Mouse (Mus musculus) midbrain, embryonic 15.5 days (tissue): ENCODE data around the gene Clcn2. TPM values are rescaled to one million over a fixed set of nuclear protein-coding genes. Genes with fewer than 3 reads are reported as not detected.

ENCODE experiments used
- ATAC-seq: fragments of 200-750 bp; cut with Nextera tagmentation; replicated peaks from 2 replicates; pipeline ENCODE4 v1.8.0; 2017; ENCODE audit warnings: moderate TSS enrichment
- H3K27ac ChIP-seq: fragments of 300-500 bp; sonication (generic); 2 replicates; pipeline ENCODE4 v1.5.1; 2015; ENCODE audit warnings: mild to moderate bottlenecking, inconsistent platforms
- H3K27me3 ChIP-seq: fragments of 300-500 bp; sonication (generic); replicated peaks from 2 replicates; pipeline ENCODE4 v1.6.1; 2015; ENCODE audit warnings: inconsistent platforms
- H3K36me3 ChIP-seq: fragments of 300-500 bp; sonication (generic); replicated peaks from 2 replicates; pipeline ENCODE4 v1.6.1; 2015; ENCODE audit warnings: inconsistent platforms
- H3K4me1 ChIP-seq: fragments of 300-500 bp; sonication (generic); 2 replicates; pipeline ENCODE4 v1.6.1; 2015; ENCODE audit warnings: inconsistent platforms
- H3K4me2 ChIP-seq: fragments of 300-500 bp; sonication (generic); 2 replicates; pipeline ENCODE4 v1.6.1; 2015; ENCODE audit warnings: inconsistent platforms, mild to moderate bottlenecking, moderate library complexity
- H3K4me3 ChIP-seq: fragments of 300-500 bp; sonication (generic); 2 replicates; pipeline ENCODE4 v1.5.1; 2015; ENCODE audit warnings: mild to moderate bottlenecking, inconsistent platforms
- H3K9ac ChIP-seq: fragments of 300-500 bp; sonication (generic); 2 replicates; pipeline ENCODE4 v1.6.1; 2015; ENCODE audit warnings: mild to moderate bottlenecking, inconsistent platforms
- H3K9me3 ChIP-seq: fragments of 300-500 bp; sonication (generic); 2 replicates; pipeline ENCODE4 v1.6.1; 2016; ENCODE audit warnings: inconsistent platforms
- WGBS: fragments of 180-500 bp; shearing (Covaris S2); methylation state at CpG from one replicate; pipeline ENCODE4 v1.1.7; 2015; ENCODE audit warnings: mixed read lengths; 5-methylcytosine and 5-hydroxymethylcytosine counted together
- polyA plus RNA-seq: library from polyadenylated mRNA; unstranded; fragments of >200 nt; fragmentation: Nextera tagmentation; extraction: Ambion mirVana; gene quantifications from 2 replicates; pipeline ENCODE4 v1.2.1, GENCODE M21; 2015

The Clcn2 gene
- polyA plus RNA-seq, 1 experiment from 2014 or later = 33.7 TPM

DNA sequence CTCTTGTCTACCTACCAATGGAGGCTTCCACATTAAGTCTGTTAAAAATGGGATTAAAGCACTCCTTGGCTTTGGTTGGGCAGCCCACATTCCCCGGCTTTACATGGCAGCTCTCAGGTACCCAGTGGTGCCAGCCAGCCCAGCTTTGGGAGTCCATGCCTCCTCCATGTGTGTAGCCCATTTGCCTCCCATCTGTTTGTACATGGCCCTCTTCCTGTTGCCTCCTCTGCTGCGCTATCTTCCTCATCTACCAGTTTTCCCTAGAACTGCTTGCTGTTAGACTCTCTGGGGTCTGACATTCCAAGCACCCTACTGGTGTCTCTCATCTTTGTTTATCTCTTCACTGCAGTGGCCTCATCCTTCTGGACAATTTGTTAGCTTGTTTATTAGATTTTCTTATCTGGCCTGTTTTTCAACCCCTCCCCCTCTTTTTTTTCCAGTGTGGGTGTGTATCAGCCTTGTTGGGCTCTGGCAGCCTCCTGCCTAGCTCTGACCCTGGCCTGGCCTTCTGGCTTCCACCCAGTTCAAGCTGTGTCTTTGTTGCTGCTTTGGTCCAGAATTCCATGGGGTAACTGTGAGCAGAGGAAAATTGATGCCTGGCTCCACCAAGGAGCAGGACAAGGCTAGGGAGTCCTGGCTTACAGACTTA lies 11.0 kb downstream of the Clcn2 start:
- Histone ChIP-seq H3K4me3 (no peak overlapping the region), H3K36me3 (peaks cover 2% of the 10 kb centered on the region; the same call in 1 of the 2 replicates), H3K27ac (no peak overlapping the region), H3K27me3 (no peaks in the 10 kb centered on the region), H3K9ac (no peak overlapping the region), H3K4me2 (no peak overlapping the region), H3K4me1 (peaks cover 15% of the 10 kb centered on the region), H3K9me3 (no peaks in the 10 kb centered on the region)
- 97% methylated on average over 2 of the region's 2 CpGs for WGBS
- no peak for ATAC-seq

- no peak for ATAC-seq
- 73% methylated on average over 3 of the region's 3 CpGs for WGBS
- Histone ChIP-seq H3K27ac (no peak overlapping the region), H3K36me3 (peaks cover 3% of the 10 kb centered on the region; the same call in 1 of the 2 replicates), H3K4me1 (peaks cover 17% of the 10 kb centered on the region), H3K4me2 (no peak overlapping the region), H3K27me3 (no peaks in the 10 kb centered on the region), H3K9me3 (no peaks in the 10 kb centered on the region), H3K4me3 (no peak overlapping the region), H3K9ac (no peak overlapping the region)
Measured at GRCm38 (mm10) chr16:20705786-20706185, 11.8 kb downstream of the Clcn2 start.

DNA sequence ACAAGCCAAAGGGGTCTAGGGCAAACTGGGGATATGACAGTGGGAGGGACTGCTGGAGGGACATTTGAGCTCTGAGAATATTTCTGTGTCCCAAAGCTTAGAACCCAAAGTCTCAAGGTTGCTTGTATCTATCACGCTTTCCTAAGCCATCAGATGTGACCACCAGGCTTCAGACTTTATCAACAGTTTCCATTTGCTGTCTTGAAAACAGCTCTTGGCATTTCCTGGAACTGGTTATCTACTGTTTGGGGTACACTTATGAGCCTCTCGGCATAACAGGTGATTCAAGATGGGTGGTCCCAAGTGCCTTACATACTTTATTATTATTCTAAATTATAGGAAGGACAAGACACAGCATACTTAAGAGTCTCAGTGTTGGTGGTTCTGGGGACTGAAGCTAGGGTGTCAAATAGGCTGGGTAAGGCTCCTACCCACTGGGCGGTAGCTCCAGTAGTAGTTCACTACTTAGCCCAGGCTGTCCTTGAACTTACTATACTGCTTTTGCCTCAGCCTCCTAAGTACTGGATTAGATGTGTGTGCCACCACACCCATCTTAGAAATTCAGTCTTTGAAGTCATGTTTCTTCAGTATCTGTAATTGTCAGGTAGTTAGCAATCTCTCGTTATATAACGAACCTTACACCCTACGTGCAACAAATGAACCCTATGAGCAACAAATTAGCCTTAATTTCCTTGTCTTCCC lies 13.7 kb downstream of the Clcn2 start:
- peaks cover 10% of the 10 kb centered on the region for H3K36me3 ChIP-seq
- 90% methylated on average over 6 of the region's 6 CpGs for WGBS

GRCm38 (mm10) chr16:20703071-20703470 lies 14.5 kb downstream of the Clcn2 start:
- peaks cover 19% of the 10 kb centered on the region for H3K4me1 ChIP-seq
- H3K4me3 ChIP-seq = no peak overlapping the region
- ATAC-seq = 0 out of 2 replicates have a peak, but pooled peaks have one; percentile 1
- peaks cover 10% of the 10 kb centered on the region for H3K36me3 ChIP-seq
- H3K27me3 ChIP-seq = no peaks in the 10 kb centered on the region
- no peak overlapping the region for H3K27ac ChIP-seq
- no peak overlapping the region for H3K9ac ChIP-seq
- no peaks in the 10 kb centered on the region for H3K9me3 ChIP-seq
- WGBS = 93% methylated on average over 10 of the region's 10 CpGs
- H3K4me2 ChIP-seq = no peak overlapping the region

More for the DNA sequence above, 13.7 kb downstream of the Clcn2 start:
- no peak for ATAC-seq
- Histone ChIP-seq H3K27me3 (no peaks in the 10 kb centered on the region), H3K9me3 (no peaks in the 10 kb centered on the region), H3K4me3 (no peak overlapping the region), H3K27ac (no peak overlapping the region), H3K4me1 (peaks cover 19% of the 10 kb centered on the region), H3K9ac (no peak overlapping the region), H3K4me2 (no peak overlapping the region)

DNA sequence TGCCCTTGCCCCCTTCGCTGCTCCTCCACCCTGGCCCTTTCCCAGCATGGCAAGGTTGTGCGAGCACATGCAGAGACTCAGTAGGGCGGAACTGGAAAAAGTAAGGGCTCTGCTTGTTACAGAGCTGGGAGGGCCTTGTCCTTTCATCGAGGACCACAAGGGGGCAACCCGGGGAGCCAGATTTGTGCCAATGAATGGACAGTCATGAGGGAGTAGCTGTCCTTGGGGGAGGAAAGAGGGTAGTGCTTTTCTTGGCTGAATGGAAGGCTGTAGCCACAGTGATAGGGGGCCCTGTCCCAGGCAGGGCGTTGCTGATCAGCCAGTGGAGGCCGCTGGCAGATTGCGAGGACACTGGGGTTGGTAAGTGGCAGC lies 15.0 kb downstream of the Clcn2 start:
- Histone ChIP-seq H3K27ac (peak overlapping the region; percentile 10; the same call in 1 of the 2 replicates), H3K4me1 (peaks cover 19% of the 10 kb centered on the region), H3K4me3 (no peak overlapping the region), H3K4me2 (no peak overlapping the region), H3K36me3 (peaks cover 10% of the 10 kb centered on the region), H3K9ac (peak overlapping the region; percentile 20; the same call in 1 of the 2 replicates), H3K9me3 (no peaks in the 10 kb centered on the region), H3K27me3 (no peaks in the 10 kb centered on the region)
- peak; percentile 50 for ATAC-seq
- 4% methylated on average over 8 of the region's 8 CpGs for WGBS

DNA sequence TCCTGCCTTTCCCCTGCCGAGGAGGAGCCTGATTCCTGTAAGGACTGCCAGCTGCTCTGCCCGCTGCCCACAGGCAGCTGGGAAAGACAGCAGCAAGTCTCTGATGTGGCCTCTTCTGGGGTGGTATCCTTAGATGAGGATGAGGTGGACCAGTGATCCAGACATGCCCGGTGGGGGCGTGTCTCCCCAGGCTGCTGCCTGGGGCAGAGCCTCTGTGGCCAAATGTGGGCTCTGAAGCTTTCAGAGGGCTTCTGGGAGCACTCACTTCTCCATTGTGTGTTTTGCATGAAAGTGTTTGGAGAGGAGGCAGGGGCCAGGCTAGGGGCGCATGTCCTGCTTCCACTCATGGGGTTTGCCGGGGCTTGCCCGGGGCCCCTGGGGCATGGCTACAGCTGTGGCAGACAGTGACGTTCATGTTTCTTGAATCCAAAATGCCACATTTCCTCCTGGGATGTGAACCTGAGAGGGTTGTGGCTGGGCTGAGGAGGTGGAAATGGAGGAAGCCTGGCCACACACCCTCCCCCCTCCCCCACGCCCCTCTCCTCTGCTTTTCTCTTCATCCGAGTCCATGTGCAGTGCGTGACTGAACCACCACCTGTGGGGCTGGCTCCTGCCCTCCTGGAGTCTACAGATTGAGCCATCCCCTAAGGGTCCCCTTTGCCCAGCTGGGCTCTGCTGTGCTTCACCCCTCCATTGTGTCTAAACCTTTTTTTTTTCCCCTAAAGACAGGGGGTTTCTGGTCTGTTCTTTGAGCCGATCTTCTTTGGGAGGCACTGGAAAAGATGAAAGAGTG lies 15.6 kb downstream of the Clcn2 start:
- Histone ChIP-seq H3K27ac (peak overlapping the region; percentile 22), H3K4me2 (no peak overlapping the region), H3K9ac (peak overlapping the region; percentile 20; the same call in 1 of the 2 replicates), H3K36me3 (peaks cover 10% of the 10 kb centered on the region), H3K4me3 (no peak overlapping the region), H3K9me3 (no peaks in the 10 kb centered on the region), H3K4me1 (peaks cover 22% of the 10 kb centered on the region), H3K27me3 (no peaks in the 10 kb centered on the region)
- ATAC-seq = no peak; the same call in 1 of the 2 replicates
- 11% methylated on average over 12 of the region's 12 CpGs for WGBS

- no peak overlapping the region for H3K4me3 ChIP-seq
- H3K27me3 ChIP-seq = no peaks in the 10 kb centered on the region
- H3K4me2 ChIP-seq = no peak overlapping the region
- 0 out of 2 replicates have a peak, but pooled peaks have one; percentile 14 for ATAC-seq
- no peaks in the 10 kb centered on the region for H3K9me3 ChIP-seq
- H3K36me3 ChIP-seq = peaks cover 10% of the 10 kb centered on the region
- H3K27ac ChIP-seq = 0 out of 2 replicates have a peak overlapping the region, but pooled peaks have one; percentile 22
- no peak overlapping the region for H3K9ac ChIP-seq
- WGBS = 37% methylated on average over 7 of the region's 7 CpGs
- peaks cover 28% of the 10 kb centered on the region for H3K4me1 ChIP-seq
Measured at GRCm38 (mm10) chr16:20701316-20701715, 16.2 kb downstream of the Clcn2 start.

DNA sequence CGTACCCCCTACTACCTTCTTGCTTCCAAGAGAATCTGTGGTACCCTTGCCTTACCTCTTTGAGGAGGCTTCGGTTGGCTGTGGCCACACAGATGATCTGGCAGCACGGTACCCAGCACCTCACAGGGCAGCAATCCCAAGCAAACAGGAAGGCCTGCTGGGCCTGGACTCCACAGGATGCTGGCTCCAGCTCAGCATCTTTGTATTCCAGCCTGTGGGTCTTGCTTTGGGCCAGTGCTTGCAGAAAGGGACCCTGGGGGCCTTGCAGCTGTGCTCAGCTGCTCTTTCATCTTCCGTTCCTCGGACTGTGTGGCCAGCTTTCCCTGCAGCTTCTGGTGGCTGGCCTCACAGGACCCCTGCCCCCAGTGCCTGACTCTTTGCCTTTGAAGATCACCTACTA lies 17.5 kb downstream of the Clcn2 start:
- no peak overlapping the region for H3K4me3 ChIP-seq
- H3K27me3 ChIP-seq = no peaks in the 10 kb centered on the region
- WGBS = 36% methylated on average over 5 of the region's 5 CpGs
- H3K36me3 ChIP-seq = peaks cover 10% of the 10 kb centered on the region
- peaks cover 39% of the 10 kb centered on the region for H3K4me1 ChIP-seq
- H3K27ac ChIP-seq = 0 out of 2 replicates have a peak overlapping the region, but pooled peaks have one; percentile 9
- no peak overlapping the region for H3K4me2 ChIP-seq
- ATAC-seq = no peak
- H3K9ac ChIP-seq = no peak overlapping the region
- H3K9me3 ChIP-seq = no peaks in the 10 kb centered on the region

DNA sequence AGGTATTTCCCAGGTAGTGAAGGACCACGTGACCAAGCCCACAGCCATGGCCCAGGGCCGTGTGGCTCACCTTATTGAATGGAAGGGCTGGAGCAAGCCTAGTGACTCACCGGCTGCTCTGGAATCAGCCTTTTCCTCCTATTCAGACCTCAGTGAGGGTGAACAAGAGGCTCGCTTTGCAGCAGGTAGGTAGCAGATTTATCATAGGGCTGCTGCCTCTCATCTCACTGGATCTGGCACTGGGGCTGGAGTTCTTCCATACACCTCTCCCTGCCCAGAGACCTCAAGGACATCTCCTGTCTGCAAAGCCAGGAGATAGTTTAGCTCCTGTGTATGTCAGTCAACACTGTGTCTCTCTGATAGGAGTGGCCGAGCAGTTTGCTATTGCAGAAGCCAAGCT lies 18.3 kb downstream of the Clcn2 start:
- Histone ChIP-seq H3K4me2 (no peak overlapping the region), H3K27ac (no peak overlapping the region), H3K27me3 (no peaks in the 10 kb centered on the region), H3K4me1 (peaks cover 45% of the 10 kb centered on the region), H3K9ac (no peak overlapping the region), H3K4me3 (no peak overlapping the region), H3K36me3 (peaks cover 10% of the 10 kb centered on the region), H3K9me3 (no peaks in the 10 kb centered on the region)
- 88% methylated on average over 5 of the region's 5 CpGs for WGBS
- ATAC-seq = no peak

GRCm38 (mm10) chr16:20695622-20696323 lies 21.8 kb downstream of the Clcn2 start:
- ATAC-seq = peak; percentile 85
- Histone ChIP-seq H3K4me3 (peak overlapping the region; percentile 46), H3K27me3 (no peaks in the 10 kb centered on the region), H3K36me3 (peaks cover 7% of the 10 kb centered on the region), H3K9me3 (no peaks in the 10 kb centered on the region), H3K27ac (peak overlapping the region; percentile 83), H3K4me1 (peaks cover 46% of the 10 kb centered on the region), H3K9ac (peak overlapping the region; percentile 53), H3K4me2 (peak overlapping the region; percentile 87)
- under 1% methylated on average over 46 of the region's 46 CpGs for WGBS

DNA sequence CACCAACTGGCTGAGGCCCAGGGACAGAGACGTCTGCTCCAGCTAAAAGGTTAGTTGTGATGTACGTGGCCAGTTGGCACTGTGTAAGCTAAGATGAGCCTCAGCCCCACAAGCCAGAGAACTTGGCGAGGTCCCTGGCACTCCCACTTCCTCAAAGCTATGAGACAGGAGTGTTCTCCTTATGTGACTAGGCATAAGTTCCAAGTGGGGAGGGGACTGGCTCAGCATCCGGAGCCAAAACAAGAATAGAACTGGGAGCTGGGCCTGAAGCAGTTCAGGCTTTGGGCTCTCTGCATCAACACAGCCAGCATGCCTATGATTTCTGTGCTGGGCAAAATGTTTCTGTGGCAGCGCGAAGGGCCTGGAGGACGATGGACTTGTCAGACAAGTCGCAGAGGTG lies 22.8 kb downstream of the Clcn2 start:
- no peaks in the 10 kb centered on the region for H3K27me3 ChIP-seq
- H3K4me2 ChIP-seq = peak overlapping the region; percentile 87
- no peaks in the 10 kb centered on the region for H3K9me3 ChIP-seq
- 77% methylated on average over 8 of the region's 8 CpGs for WGBS
- no peak for ATAC-seq
- H3K4me3 ChIP-seq = no peak overlapping the region
- peaks cover 9% of the 10 kb centered on the region for H3K36me3 ChIP-seq
- peaks cover 42% of the 10 kb centered on the region for H3K4me1 ChIP-seq
- no peak overlapping the region for H3K9ac ChIP-seq
- peak overlapping the region; percentile 83 for H3K27ac ChIP-seq
